Mouse (Mus musculus): ENCODE measurements at regions not wholly inside any gene's neighbourhood (a gene's known extent, or its start where the extent isn't known, plus 50 kb on each side); places are given as distances from the start of the nearest gene placed in this dataset.

GRCm38 (mm10) chr19:14681306-14681705, 83.5 kb upstream of the Tle4 start:
- TF ChIP-seq POLR2A (IDR thresholded peaks at IDR 0.05; ENCODE audit: borderline replicate concordance, low read depth, low read length) (no peak), CTCF (IDR thresholded peaks at IDR 0.05; ENCODE audit: low read depth, low read length) (no peak)
- no peak overlapping the region for H3K4me3 ChIP-seq (ENCODE audit: insufficient read depth, low read length)

DNA sequence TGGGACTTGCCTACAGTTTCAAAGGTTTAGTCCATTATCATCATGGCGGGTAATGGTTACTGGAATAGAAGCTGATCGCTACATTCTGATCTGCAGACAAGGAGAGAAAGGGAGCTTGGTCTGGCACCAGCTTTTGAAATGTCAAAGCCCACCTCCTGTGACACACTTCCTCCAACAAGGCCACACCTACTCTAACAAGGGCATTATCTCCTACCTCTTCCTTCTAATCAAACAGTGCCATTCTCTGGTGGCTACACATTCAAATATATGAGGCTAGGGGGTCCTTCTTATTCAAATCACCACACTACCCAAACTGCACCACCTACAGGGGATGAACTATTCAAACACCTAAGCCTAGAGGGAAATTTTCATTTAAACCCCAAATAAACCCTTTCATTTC, 81.9 kb upstream of the Tle4 start:
- TF ChIP-seq CTCF (IDR thresholded peaks at IDR 0.05; ENCODE audit: low read depth, low read length) (no peak), POLR2A (IDR thresholded peaks at IDR 0.05; ENCODE audit: borderline replicate concordance, low read depth, low read length) (no peak)
- Histone ChIP-seq H3K4me3 (ENCODE audit: insufficient read depth, low read length) (no peak overlapping the region), H3K4me1 (ENCODE audit: control insufficient read depth, insufficient read depth, low read length) (0 out of 2 replicates have a peak, but pooled peaks cover 2% of the 10 kb centered on the region)

More at GRCm38 (mm10) chr19:14681306-14681705, 83.5 kb upstream of the Tle4 start:
- Histone ChIP-seq H3K4me1 (ENCODE audit: control insufficient read depth, insufficient read depth, low read length) (0 out of 2 replicates have a peak, but pooled peaks cover 2% of the 10 kb centered on the region), H3K27ac (ENCODE audit: insufficient read depth, low read depth, low read length) (no peak overlapping the region)

DNA sequence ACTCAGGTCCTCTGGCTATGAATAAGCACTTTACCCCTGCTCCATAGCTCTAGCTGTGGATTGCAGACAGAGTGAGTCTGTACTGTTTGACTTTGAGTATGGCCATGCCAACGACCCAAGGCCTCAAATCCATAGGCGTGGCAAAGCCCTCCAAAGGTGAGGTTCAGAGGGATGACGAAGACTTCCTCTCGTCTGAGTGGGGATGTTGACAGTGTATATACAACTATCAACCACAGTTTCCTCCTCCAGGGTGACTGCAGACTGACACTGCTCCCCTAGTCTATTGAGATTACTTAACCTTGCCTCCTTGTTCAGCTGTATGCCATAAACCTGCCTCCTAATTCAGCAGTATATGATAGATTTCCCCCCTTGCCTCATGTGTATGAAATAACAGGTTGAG, 80.7 kb upstream of the Tle4 start:
- no peak overlapping the region for H3K4me3 ChIP-seq (ENCODE audit: insufficient read depth, low read length)
- H3K27ac ChIP-seq (ENCODE audit: insufficient read depth, low read depth, low read length) = no peak overlapping the region
- H3K4me1 ChIP-seq (ENCODE audit: control insufficient read depth, insufficient read depth, low read length) = 0 out of 2 replicates have a peak, but pooled peaks cover 2% of the 10 kb centered on the region
- TF ChIP-seq CTCF (IDR thresholded peaks at IDR 0.05; ENCODE audit: low read depth, low read length) = no peak
- TF ChIP-seq POLR2A (IDR thresholded peaks at IDR 0.05; ENCODE audit: borderline replicate concordance, low read depth, low read length) = no peak

More for the DNA sequence above, 81.9 kb upstream of the Tle4 start:
- no peak overlapping the region for H3K27ac ChIP-seq (ENCODE audit: insufficient read depth, low read depth, low read length)

DNA sequence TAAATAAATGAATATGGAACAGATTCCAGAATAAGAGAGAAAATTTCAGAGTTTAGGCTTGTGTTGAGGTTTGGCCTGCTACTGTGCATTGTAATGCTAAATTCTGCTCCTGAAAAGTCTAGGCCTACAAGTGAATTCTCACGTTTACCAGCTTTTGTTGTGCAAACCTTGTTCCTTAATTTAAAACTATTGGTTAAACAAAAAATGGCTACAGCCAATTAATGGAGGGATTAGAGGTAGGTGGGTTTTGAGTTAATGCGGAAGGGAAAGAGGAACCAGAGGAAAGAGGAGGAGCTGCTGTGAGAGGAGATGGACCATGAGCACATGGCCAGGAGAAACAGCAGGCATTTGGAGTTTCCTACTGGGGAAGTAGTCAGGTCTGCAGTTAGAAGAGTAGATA, 79.1 kb upstream of the Tle4 start:
- TF ChIP-seq POLR2A (IDR thresholded peaks at IDR 0.05; ENCODE audit: borderline replicate concordance, low read depth, low read length) (no peak), CTCF (IDR thresholded peaks at IDR 0.05; ENCODE audit: low read depth, low read length) (no peak)
- H3K4me1 ChIP-seq (ENCODE audit: control insufficient read depth, insufficient read depth, low read length) = 0 out of 2 replicates have a peak, but pooled peaks cover 2% of the 10 kb centered on the region
- H3K27ac ChIP-seq (ENCODE audit: insufficient read depth, low read depth, low read length) = no peak overlapping the region
- no peak overlapping the region for H3K4me3 ChIP-seq (ENCODE audit: insufficient read depth, low read length)

- Histone ChIP-seq H3K27ac (ENCODE audit: insufficient read depth, low read depth, low read length) (no peak overlapping the region), H3K4me1 (ENCODE audit: control insufficient read depth, insufficient read depth, low read length) (peaks cover 13% of the 10 kb centered on the region), H3K4me3 (ENCODE audit: insufficient read depth, low read length) (no peak overlapping the region)
- TF ChIP-seq CTCF (IDR thresholded peaks at IDR 0.05; ENCODE audit: low read depth, low read length) = no peak
Observed at GRCm38 (mm10) chr19:14670821-14671104, 72.9 kb upstream of the Tle4 start.

GRCm38 (mm10) chr19:14670078-14670820, 72.4 kb upstream of the Tle4 start:
- Histone ChIP-seq H3K4me3 (ENCODE audit: insufficient read depth, low read length) (no peak overlapping the region), H3K27ac (ENCODE audit: insufficient read depth, low read depth, low read length) (no peak overlapping the region), H3K4me1 (ENCODE audit: control insufficient read depth, insufficient read depth, low read length) (peaks cover 13% of the 10 kb centered on the region)
- TF ChIP-seq CTCF (IDR thresholded peaks at IDR 0.05; ENCODE audit: low read depth, low read length) = no peak
- TF ChIP-seq POLR2A (IDR thresholded peaks at IDR 0.05; ENCODE audit: borderline replicate concordance, low read depth, low read length) = no peak

- Histone ChIP-seq H3K4me3 (ENCODE audit: insufficient read depth, low read length) (no peak overlapping the region), H3K27ac (ENCODE audit: insufficient read depth, low read depth, low read length) (peak overlapping the region; percentile 65), H3K4me1 (ENCODE audit: control insufficient read depth, insufficient read depth, low read length) (peaks cover 13% of the 10 kb centered on the region)
- TF ChIP-seq POLR2A (IDR thresholded peaks at IDR 0.05; ENCODE audit: borderline replicate concordance, low read depth, low read length) (no peak), CTCF (IDR thresholded peaks at IDR 0.05; ENCODE audit: low read depth, low read length) (no peak)
Observed at GRCm38 (mm10) chr19:14668512-14669181, 70.8 kb upstream of the Tle4 start.

- Histone ChIP-seq H3K27ac (ENCODE audit: insufficient read depth, low read depth, low read length) (no peak overlapping the region), H3K4me3 (ENCODE audit: insufficient read depth, low read length) (no peak overlapping the region), H3K4me1 (ENCODE audit: control insufficient read depth, insufficient read depth, low read length) (peaks cover 8% of the 10 kb centered on the region)
- no peak for TF ChIP-seq CTCF (IDR thresholded peaks at IDR 0.05; ENCODE audit: low read depth, low read length)
- TF ChIP-seq POLR2A (IDR thresholded peaks at IDR 0.05; ENCODE audit: borderline replicate concordance, low read depth, low read length) = no peak
Observed at GRCm38 (mm10) chr19:14664682-14665417, 67.0 kb upstream of the Tle4 start.

DNA sequence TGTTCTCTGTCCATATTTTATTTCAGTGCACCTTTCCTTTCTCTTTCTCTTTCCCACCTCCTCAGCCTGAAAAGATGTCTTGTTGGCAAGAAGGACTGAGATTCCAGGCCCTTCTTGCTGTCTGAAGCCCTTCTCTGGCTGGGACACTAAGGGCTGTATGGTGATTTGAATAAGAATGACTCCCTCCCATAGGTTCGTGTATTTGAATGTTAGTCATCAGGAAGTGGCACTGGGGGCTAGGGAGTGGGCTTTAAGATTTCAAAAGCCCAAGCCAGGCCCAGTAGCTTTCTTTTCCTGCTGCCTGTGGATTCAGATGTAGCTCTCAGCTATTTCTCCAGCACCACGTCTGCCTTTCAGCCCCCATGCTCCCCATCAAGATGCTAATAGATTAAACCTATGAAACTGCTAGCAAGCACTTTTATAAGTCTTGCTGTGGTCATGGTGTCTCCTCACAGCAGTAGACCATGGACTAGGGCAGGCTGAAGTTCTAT, 66.3 kb upstream of the Tle4 start:
- Histone ChIP-seq H3K4me1 (ENCODE audit: control insufficient read depth, insufficient read depth, low read length) (peaks cover 8% of the 10 kb centered on the region), H3K27ac (ENCODE audit: insufficient read depth, low read depth, low read length) (no peak overlapping the region), H3K4me3 (ENCODE audit: insufficient read depth, low read length) (no peak overlapping the region)
- TF ChIP-seq CTCF (IDR thresholded peaks at IDR 0.05; ENCODE audit: low read depth, low read length) = no peak
- no peak for TF ChIP-seq POLR2A (IDR thresholded peaks at IDR 0.05; ENCODE audit: borderline replicate concordance, low read depth, low read length)

GRCm38 (mm10) chr19:14663350-14663749, 65.5 kb upstream of the Tle4 start:
- no peak for TF ChIP-seq POLR2A (IDR thresholded peaks at IDR 0.05; ENCODE audit: borderline replicate concordance, low read depth, low read length)
- TF ChIP-seq CTCF (IDR thresholded peaks at IDR 0.05; ENCODE audit: low read depth, low read length) = no peak
- H3K4me3 ChIP-seq (ENCODE audit: insufficient read depth, low read length) = no peak overlapping the region
- H3K4me1 ChIP-seq (ENCODE audit: control insufficient read depth, insufficient read depth, low read length) = peaks cover 8% of the 10 kb centered on the region
- H3K27ac ChIP-seq (ENCODE audit: insufficient read depth, low read depth, low read length) = no peak overlapping the region
